Mouse (Mus musculus) frontal cortex, postnatal 14 days (tissue): ENCODE measurements around the gene Susd1.

ENCODE experiments used
- DNase-seq, 2 experiments: peaks; one replicate each; pipeline ENCODE4 v3.0.0; 2022; ENCODE audit warnings: low spot score in 2 of 2

Gene Susd1

DNA sequence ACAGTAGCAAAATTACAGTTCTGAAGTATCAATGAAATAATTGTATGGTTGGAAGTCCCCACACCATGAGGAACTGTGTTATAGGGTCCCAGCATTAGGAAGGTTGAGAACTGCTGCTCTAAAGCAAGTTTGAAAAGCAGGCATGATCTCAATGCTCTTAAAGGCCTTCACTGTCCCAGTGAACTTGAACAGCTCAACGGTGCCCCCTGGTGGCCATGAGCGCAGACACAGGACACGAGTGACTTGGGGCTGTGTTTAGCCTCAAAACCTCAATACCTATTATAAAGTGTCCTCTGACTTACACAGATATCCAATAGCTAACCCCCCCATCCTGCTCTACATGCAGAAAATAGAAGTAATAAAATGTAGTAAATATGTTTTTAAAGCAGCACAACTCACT lies 97.7 kb downstream of the Susd1 start:
- peak; percentile 58 to 85 for DNase-seq

DNA sequence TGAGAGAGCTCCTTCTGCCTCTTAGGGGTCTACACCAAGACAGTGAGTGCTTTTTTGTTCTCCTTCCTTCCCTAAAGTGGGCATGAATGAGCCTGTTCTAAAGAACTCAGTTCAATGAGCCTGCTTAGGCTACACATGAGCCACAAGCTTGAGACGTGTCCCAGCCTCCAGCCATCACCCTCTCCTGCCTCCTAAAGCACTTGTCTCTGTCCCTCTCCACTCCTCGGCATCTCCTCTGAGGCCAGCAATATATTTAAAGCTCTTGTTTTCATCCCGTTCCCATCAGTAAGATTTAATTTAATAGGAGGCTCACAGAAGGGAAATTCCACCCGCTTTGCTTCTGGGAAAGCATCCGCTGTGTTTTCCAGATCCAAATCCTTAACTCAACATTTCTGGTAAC lies 98.4 kb downstream of the Susd1 start:
- no peak for DNase-seq

DNA sequence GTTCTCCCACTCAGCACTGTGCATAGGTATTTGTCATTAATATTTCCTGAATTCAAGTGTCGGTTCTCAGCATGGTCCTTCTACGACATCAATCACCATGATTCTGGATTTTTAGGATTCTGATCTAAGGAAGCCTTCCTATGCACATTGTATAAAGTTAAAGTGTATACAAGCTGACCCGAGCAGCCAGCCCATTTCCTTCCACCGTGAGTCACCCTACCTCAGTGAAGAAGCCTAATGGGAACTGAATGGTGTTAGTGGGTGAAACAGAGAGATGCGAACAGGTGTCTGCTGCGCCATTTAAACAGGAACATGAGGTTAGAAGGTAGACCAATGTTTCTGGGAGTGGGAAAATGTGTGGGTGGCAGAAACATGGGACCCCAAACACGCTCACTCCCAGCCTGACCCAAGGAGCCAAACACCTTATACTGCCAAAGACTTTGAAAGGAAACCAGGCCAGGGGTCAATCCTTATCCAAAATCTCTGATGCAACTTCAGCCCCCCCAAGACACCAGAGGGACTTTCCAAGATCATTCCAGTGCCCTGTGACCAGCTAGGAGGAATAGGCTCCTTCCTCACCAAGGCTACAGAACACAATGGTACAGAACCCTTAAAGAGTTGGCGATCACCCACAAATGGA lies 99.4 kb downstream of the Susd1 start:
- DNase-seq, result no peak

DNA sequence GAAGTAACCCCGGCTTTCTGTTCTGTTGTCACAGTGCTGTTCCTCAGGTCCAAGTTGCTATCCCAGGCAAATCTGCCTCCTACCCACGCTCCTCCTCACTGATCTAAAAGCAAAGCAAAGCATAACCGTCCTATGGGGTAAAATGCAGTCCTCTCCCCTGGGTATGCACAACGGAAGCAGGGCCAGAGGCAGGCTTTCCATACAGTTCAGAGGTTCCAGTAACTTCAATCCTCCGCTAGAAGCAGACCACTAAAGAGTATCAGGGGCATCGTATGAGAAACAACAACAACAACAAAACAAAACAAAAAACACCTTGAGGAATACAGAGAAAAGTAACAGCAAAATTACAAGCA lies 100.9 kb downstream of the Susd1 start:
- no peak for DNase-seq

DNA sequence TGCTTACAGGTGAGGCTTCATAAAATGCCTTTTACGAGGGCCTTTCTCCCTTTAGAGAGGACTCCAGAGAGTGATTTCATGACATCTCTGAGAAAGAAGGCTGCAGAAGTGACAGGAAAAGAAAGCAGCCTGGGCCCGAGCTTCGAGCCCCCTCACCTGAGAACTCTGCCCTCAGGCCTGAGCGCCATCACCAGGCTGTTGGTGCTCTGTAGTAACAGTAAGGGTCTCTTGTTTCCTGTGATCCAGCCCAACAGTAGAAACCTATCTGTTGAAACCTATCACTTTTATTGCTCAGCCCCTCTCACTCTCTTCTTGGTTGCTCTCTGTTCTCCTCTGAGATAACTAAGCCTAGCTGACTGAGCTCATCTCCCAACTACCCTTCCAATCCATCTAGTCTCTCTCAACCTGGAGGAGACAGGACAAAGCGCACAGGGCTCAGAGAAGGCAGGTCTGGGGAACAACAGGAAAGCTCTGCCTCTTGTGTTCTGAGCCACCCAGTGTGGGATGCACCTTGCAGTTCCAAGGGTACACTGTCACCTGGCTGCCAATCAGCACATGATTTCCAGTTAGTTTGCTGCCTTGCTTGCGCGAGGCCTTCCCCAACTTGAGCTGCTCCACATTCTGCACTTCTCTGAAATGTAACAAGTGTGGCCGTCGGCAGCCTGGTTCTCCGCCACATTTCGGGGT lies 101.4 kb downstream of the Susd1 start:
- no peak for DNase-seq

DNA sequence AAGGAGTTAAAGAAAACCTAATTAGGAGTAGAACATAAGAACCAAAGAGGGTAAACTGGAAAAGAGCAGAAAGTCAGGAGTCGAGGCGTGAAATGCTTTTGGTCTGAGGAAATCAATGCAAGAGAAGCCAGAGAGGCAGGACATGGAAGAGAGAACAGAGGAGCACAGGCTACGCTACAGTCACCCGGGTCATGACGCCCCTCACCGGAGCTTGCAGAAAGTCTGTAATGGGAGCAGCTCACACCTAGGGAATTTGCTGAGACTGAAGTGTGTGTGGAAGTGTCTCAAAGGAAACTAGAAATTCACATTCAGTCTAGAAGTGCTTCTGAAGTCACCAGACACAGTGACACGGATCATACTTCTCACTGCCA lies 102.0 kb downstream of the Susd1 start:
- no peak for DNase-seq

DNA sequence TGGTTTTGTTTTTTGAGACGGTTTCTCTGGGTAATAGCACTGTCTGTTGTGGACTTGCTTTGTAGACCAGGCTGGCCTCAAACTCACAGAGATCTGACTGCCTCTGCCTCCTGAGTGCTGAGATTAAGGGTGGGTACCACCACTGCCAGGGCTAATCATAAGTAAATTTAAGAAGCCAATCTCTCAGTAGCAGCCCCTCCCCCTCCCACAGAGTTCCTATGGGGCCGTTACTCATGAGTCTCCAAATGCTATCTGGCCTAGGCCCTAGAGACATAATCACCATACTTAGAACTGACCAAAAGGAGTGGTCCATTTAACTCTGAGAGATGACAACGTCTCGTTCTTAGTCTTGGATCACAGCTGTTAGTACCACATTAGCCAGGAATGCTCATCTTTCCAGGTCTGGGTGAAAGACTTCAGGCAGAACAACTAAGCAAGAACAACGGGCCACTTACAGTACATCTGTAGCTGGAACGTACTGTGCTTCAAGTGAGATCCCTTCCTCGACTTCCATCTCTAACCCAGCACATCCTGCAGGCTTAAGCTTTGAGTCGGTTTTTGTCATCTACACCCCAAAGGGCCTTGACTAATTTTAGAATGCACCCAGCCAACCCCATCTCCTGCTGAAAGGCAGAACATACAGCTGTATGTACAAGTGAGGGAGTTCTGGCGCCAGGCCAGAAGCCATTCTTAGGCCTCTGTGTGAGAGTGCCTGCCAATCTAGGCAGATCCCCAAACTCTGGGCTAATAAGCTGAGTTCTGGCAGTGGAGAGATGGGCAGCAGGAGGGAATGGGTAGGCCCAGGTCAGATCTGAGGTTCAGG lies 102.6 kb downstream of the Susd1 start:
- peak; percentile 27 to 35 for DNase-seq

DNA sequence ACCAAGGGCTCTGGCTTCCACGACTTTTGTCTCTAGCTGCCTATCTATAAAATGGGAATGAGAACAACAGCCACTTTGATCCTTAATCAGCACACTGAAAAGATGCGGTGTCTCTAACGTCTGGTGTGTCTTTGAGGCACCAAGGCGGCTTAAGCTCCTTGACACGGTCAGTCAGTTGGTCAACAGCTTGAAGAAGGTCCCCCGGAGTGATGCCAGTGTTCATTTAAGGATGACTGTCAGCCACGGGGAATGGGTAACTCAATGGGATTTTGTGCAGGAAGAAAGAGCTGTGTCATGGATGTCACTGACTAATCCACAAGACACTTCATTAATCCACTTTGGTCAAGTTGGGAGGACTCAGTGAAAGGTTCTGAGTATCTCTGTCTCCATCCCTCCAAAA lies 103.3 kb downstream of the Susd1 start:
- DNase-seq, result no peak

DNA sequence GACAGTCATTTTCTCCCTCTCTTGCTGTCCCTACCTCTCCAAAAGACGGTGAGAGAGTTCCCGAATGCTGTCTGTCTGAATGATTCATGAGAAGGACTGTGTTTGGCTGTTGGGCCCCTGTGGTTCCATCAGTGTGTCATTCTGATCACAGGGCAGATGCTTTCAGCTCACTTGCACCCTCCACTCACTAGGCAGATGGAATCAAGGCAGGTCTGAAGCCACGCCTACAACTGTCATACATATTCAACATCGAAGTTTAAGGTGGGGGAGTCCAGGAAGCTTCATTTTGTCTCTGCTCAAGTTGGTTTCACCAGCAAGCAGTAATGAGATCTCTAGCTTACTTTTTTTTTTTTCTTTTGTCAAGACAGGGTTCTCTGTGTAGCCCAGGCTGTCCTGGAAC lies 104.2 kb downstream of the Susd1 start:
- no peak for DNase-seq

DNA sequence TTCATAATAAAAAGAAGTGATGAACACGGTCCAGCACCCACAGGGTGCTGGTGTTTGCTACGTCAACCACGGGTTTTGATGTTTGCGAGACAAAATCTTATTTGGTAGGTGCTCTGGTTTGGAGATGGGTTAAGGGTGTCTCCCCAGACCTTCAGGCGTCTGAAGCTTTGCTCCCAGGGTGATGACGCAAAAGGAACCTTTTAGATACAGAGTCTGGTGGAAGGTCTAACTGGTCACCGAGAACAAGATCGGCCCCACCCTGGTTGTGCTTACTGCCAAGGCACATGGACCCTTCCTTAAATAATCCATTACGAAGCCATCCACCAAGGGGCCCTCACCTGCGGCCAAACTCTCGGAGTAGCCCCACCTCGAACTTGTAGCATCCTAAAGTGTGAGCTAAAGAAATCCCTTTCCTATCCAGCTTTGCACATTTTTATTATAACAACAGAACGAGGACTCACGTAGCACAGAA lies 105.0 kb downstream of the Susd1 start:
- no peak for DNase-seq

DNA sequence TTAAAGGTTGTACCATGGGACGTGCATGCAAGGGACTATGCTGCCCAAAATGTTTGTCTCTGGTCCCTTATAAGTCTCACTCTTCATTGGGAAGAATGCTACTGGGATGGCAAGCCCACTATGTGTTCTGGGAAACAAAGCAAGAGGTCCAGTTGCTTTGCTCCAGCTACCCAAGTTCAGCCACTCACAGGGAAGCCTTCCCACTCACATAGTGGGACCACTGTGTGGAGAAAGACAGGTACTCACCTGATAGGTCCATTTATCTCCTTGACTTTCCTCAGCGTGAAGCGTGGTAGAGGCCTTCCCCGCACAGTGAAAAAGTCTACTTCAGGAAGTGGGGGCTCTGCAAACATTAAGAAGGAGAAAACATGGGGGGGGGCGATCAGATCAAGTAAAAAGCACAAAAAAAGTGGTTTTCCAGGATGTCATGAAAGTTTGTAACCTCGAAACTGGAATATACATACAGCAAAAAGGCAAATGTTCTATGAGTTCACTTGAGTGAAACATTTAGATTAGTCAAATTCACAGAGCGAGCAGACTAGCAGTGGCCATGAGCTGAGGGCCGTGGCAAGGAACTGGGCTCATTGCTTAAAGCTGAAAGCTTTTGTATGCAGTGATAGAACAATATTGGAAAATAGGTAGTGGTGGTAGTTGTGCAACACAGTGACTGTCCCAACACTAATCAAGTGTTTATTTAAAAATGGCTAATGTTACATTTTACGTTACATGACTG lies 105.6 kb downstream of the Susd1 start:
- no peak for DNase-seq

DNA sequence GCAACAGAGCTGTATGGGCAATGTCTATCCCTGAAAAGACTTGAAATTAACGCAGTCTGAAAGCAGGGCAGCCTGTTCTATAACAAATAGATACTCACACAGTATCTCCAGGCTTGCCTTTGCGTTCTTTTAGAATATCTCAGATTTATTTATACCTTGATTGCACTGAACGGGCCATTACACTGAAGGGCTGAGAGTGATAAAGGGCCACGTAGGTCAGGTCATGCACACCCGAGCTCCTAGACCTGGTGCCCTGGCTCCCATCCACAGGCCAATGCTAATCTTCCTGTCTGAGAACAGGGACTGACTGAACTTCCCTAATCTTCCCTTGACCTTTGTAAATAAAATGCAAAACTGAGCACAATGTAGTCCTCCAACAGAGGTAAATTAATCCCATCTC lies 106.3 kb downstream of the Susd1 start:
- no peak for DNase-seq

DNA sequence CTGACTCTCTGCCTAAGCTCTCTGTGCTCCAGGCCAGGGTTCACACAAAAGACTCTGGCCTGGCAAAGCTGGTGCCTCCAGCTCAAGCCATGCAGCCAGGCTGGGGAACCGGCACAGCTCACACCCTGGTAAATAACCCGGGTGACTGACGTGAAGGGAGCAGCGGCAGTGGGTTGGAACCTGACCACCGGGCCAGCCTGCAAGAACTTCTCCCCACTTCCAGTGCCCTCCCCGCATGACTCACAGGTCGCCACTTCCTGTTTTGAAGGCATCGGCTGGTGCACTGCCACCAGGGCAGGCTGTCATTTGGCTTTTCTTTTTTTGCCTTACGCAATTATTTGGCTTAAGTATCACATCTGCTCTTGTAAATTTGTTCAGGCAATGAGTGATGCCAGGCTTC lies 106.8 kb downstream of the Susd1 start:
- DNase-seq, result no peak

DNA sequence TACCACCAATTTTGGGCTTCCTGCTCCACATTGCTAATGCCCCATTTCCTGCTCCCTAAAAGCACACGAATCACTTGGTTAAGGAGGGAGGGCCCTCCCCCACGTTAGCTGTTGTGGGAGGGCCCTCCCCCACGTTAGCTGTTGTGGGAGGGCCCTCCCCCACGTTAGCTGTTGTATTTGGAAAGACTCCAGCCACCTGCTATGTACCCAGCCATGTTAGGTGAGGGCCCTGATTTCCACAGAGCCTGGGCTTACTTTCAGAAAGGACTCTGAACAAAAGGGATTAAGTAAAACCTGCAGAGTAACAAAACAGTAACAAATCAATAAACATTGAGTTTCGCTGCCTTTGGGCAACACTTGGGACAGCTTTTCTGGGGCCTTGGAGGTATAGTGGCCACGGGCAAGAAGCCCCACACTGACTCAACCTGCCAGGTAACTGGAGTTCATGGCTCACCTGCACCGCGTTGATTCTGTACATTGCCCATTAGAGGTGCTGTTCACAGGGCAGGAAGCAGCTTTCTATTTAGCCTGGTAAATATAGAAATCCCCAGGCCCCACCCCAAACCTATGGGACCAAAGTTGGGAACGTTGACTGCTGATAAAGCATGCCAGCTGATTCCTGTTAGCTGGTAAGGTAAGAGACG lies 107.3 kb downstream of the Susd1 start:
- no peak for DNase-seq

DNA sequence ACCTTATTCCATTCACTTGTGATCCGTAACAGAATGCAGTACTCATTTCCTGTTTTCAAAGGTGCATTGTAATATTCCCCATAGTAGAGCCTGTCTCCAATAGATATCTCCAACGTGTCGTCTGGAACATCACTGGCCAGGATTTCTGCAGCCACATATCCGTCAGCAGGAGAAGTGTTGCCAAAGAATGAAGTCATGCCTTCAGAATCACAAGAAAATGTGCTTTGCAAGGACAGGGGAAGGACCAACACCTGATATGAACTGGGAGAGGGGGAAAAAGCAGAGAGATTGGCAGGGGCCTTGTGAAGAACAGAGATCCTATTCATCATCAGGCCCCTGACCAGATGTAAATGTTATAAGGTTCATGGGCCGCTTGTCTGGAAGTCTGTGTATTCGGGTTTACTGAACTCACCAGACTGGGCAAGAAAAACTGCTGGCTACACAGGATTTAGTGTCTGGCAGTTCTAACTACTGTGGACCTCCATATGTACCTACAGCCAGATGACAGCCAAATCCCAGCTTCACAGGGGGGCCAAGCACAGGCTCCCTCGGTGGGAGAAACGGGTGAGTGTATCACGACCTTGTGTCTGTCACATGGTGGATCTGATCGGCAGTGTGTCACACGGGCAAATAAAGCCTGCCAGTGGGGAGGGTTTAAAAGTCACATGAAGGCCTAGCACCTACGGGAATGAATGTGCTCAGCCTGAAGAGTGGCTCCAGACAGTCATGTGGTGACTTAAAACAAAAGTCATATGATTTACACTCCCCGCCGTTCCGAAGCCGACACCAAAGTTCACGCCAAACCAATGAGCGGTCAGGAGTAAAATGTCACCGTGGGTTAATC lies 108.8 kb downstream of the Susd1 start:
- DNase-seq, result no peak

DNA sequence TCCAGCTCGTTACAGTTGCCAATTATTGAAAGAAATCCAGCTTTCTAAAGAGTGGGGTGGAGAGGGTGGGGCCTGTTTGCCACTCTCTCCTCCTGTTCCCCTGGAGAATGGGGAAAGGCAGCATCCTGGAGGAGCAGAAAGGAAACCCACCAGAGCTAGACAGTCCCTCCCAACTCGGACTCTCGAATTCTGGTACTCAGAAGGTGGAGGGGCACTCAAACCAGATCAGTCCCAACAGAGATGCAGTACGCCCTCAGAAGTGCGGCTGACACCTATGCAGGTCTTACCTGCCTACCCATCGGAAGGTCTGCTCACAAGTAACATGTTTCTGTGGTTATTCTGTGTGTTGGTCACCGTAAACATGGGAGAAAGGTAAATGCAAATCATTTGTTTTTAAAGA lies 109.6 kb downstream of the Susd1 start:
- DNase-seq, result no peak

DNA sequence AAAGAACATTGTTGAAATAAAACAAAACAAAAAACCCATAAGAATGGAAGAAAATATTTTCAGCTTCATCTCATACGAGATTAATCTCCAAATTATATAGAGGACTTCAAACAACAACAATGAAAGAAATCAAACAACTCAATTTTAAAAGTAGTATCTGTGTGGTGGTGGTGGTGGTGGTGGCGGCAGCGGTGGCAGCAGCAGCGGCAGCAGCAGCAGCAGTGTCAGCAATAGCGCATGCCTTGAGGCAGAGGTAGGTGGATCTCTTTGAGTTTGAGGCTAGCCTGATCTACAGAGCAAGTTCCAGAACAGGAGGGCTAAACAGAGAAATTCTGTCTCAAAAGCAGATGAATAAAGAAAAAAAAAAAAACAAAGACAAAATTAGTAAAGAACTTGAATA lies 110.4 kb downstream of the Susd1 start:
- DNase-seq, result no peak

DNA sequence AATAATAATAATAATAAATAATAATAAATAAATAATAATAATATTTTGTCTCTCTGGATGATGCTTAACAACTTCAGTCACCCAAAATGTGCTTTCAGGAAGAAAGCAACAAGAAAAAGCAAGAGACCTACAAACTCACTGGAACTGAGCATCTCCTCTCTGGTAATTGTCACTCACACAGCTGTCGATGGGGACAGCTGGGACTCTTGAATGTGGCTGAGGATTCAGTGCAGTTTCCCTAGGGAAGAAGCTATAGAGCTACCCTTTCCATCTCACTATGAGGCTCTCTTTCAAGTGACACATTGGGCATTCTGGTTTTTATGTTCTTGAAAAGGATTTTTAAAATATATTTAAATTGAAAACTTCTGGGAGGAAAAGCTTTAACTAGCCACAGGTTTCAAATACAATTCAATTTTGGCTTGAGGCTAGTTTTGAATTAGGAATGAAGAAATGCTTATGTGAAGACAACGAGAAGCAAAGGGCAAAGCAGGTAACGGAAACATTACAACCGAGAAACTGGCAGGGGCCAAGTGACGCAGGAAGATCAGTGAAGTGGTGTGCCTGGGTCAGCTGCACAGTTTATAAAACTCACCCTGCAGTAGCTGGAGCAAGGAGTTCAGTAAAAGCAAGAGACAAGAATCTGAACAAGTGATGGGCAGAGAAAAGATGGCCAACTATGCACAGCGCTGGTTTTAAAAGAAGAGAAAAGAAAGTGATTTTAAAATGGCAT lies 112.2 kb downstream of the Susd1 start:
- no peak for DNase-seq

DNA sequence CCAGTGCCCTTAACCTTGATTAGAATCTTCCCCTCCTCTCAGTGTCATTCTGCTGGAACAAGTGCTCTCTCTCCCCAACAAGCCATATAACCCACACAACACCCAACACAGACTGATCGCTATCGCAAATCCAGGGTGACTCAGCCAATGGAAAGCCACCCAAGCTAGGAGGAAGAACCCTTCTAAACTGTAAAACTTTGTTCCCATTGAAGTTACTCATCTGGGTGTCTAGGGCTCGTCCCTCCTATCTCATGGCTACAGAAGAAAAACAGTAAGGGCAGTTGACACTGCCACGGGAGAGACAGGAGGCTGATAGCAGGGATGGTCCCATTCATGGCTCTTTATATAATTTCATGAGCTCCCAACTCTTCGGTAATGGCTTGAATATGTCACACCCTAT lies 114.1 kb downstream of the Susd1 start:
- no peak for DNase-seq

DNA sequence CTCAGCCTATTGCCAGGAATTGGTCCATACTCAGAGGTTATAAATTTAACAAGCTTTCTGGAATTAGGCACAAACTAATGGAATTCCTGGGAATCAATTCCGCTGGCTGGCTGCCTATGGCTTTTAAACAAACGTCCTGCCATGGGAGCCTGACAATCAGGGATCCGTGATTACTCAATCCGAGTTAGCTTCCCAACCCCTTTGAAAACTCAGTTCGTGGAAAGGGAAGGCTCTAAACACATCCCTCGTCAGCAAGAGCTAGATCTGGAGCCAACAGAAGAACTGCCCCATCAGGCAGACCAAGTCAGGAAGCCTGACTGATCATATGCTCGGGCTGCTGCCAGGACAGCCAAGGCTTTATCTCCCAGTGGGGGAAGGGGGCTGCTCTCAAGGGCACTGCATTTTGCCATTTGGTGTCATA lies 115.2 kb downstream of the Susd1 start:
- DNase-seq, result no peak
